Mouse (Mus musculus) hindbrain, embryonic 16.5 days (tissue): Measurements from ENCODE around the gene Gapdh. TPM values are rescaled to one million over a fixed set of nuclear protein-coding genes. Genes with fewer than 3 reads are reported as not detected.

Source experiments
- ATAC-seq: fragments of 200-750 bp; cut with Nextera tagmentation; 2 replicates; pipeline ENCODE4 v1.8.0; 2017; ENCODE audit warnings: moderate TSS enrichment, moderate library complexity
- H3K27ac ChIP-seq: fragments of 300-500 bp; sonication (generic); 2 replicates; pipeline ENCODE4 v1.5.1; 2014; ENCODE audit warnings: low read depth, mild to moderate bottlenecking, control low read depth, low read length, moderate library complexity
- H3K27me3 ChIP-seq: fragments of 300-500 bp; sonication (generic); replicated peaks from 2 replicates; pipeline ENCODE4 v1.6.1; 2014; ENCODE audit warnings: low read length; ENCODE audit not compliant: control insufficient read depth, insufficient read depth
- H3K36me3 ChIP-seq: fragments of 300-500 bp; sonication (generic); 2 replicates; pipeline ENCODE4 v1.6.1; 2014; ENCODE audit warnings: mild to moderate bottlenecking, low read length, moderate library complexity, mixed read lengths; ENCODE audit not compliant: control insufficient read depth, insufficient read depth
- H3K4me1 ChIP-seq: fragments of 300-500 bp; sonication (generic); 2 replicates; pipeline ENCODE4 v1.6.1; 2014; ENCODE audit warnings: low read depth, low read length; ENCODE audit not compliant: control insufficient read depth, insufficient read depth
- H3K4me2 ChIP-seq: fragments of 300-500 bp; sonication (generic); 2 replicates; pipeline ENCODE4 v1.6.1; 2014; ENCODE audit warnings: mild to moderate bottlenecking, low read length, control low read depth, moderate library complexity
- H3K4me3 ChIP-seq: fragments of 300-500 bp; sonication (generic); 2 replicates; pipeline ENCODE4 v1.5.1; 2014; ENCODE audit warnings: mild to moderate bottlenecking, low read length, control low read depth, moderate library complexity
- H3K9ac ChIP-seq: fragments of 300-500 bp; sonication (generic); 2 replicates; pipeline ENCODE4 v1.6.1; 2014; ENCODE audit warnings: low read depth, mild to moderate bottlenecking, control low read depth, low read length, moderate library complexity
- H3K9me3 ChIP-seq: fragments of 300-500 bp; sonication (generic); 2 replicates; pipeline ENCODE4 v1.6.1; 2014; ENCODE audit warnings: mild to moderate bottlenecking, low read length, moderate library complexity; ENCODE audit not compliant: control insufficient read depth
- WGBS: fragments of 180-500 bp; shearing (Covaris S2); extraction: QIAGEN DNeasy Blood & Tissue Kit; methylation state at CpG from one replicate; pipeline ENCODE4 v1.1.7; 2014; 5-methylcytosine and 5-hydroxymethylcytosine counted together
- polyA plus RNA-seq: library from polyadenylated mRNA; unstranded; fragments of >200 nt; fragmentation: Nextera tagmentation; extraction: Ambion mirVana; gene quantifications from 2 replicates; pipeline ENCODE4 v1.2.1, GENCODE M21; 2015

Gene Gapdh
- polyA plus RNA-seq, 1 experiment from 2014 or later: 1,587 TPM

- Histone ChIP-seq H3K27me3 (no peaks in the 10 kb centered on the region), H3K9me3 (no peaks in the 10 kb centered on the region), H3K4me2 (no peak overlapping the region), H3K4me3 (no peak overlapping the region), H3K27ac (no peak overlapping the region), H3K4me1 (peaks cover 3% of the 10 kb centered on the region; the same call in 1 of the 2 replicates), H3K9ac (no peak overlapping the region), H3K36me3 (peaks cover 27% of the 10 kb centered on the region)
- no peak for ATAC-seq
- WGBS: 86% methylated on average over 8 of the region's 8 CpGs
Observed at GRCm38 (mm10) chr6:125155262-125155661, 11.0 kb downstream of the Gapdh start.

- Histone ChIP-seq H3K27ac (no peak overlapping the region), H3K27me3 (no peaks in the 10 kb centered on the region), H3K4me2 (no peak overlapping the region), H3K36me3 (peaks cover 27% of the 10 kb centered on the region), H3K9me3 (no peaks in the 10 kb centered on the region), H3K9ac (no peak overlapping the region), H3K4me3 (no peak overlapping the region), H3K4me1 (peaks cover 6% of the 10 kb centered on the region; the same call in 1 of the 2 replicates)
- ATAC-seq: no peak
Observed at GRCm38 (mm10) chr6:125154550-125154949, 11.7 kb downstream of the Gapdh start.

GRCm38 (mm10) chr6:125153682-125154081 is 12.6 kb downstream of the Gapdh start:
- Histone ChIP-seq H3K4me2 (no peak overlapping the region), H3K9me3 (no peaks in the 10 kb centered on the region), H3K27ac (no peak overlapping the region), H3K9ac (no peak overlapping the region), H3K4me1 (peaks cover 15% of the 10 kb centered on the region), H3K27me3 (no peaks in the 10 kb centered on the region), H3K4me3 (no peak overlapping the region), H3K36me3 (peaks cover 25% of the 10 kb centered on the region)
- ATAC-seq: no peak
- WGBS: 90% methylated on average over 4 of the region's 4 CpGs

- H3K4me2 ChIP-seq: no peak overlapping the region
- H3K9me3 ChIP-seq: no peaks in the 10 kb centered on the region
- no peak overlapping the region for H3K27ac ChIP-seq
- H3K9ac ChIP-seq: no peak overlapping the region
- no peak for ATAC-seq
- peaks cover 25% of the 10 kb centered on the region for H3K36me3 ChIP-seq
- no peaks in the 10 kb centered on the region for H3K27me3 ChIP-seq
- H3K4me1 ChIP-seq: peaks cover 22% of the 10 kb centered on the region
- whole genome bisulfite sequencing: 85% methylated on average over 5 of the region's 5 CpGs
- H3K4me3 ChIP-seq: no peak overlapping the region
Observed at GRCm38 (mm10) chr6:125153018-125153389, 13.3 kb downstream of the Gapdh start.

- no peaks in the 10 kb centered on the region for H3K9me3 ChIP-seq
- no peak overlapping the region for H3K4me3 ChIP-seq
- no peak overlapping the region for H3K27ac ChIP-seq
- no peak overlapping the region for H3K9ac ChIP-seq
- no peak overlapping the region for H3K4me2 ChIP-seq
- no peaks in the 10 kb centered on the region for H3K27me3 ChIP-seq
- H3K36me3 ChIP-seq: peaks cover 22% of the 10 kb centered on the region
- H3K4me1 ChIP-seq: peaks cover 27% of the 10 kb centered on the region
- ATAC-seq: no peak
- 81% methylated on average over 22 of the region's 22 CpGs for WGBS
Observed at GRCm38 (mm10) chr6:125152212-125153017, 13.9 kb downstream of the Gapdh start.

- H3K27me3 ChIP-seq: no peaks in the 10 kb centered on the region
- peaks cover 42% of the 10 kb centered on the region for H3K4me1 ChIP-seq
- H3K4me3 ChIP-seq: no peak overlapping the region
- peaks cover 20% of the 10 kb centered on the region for H3K36me3 ChIP-seq
- H3K27ac ChIP-seq: peak overlapping the region; percentile 46
- no peaks in the 10 kb centered on the region for H3K9me3 ChIP-seq
- 50% methylated on average over 5 of the region's 7 CpGs for WGBS
- H3K4me2 ChIP-seq: no peak overlapping the region
- no peak for ATAC-seq
- peak overlapping the region; percentile 17; the same call in 1 of the 2 replicates for H3K9ac ChIP-seq
Observed at GRCm38 (mm10) chr6:125149569-125149950, 16.7 kb downstream of the Gapdh start.

- H3K9me3 ChIP-seq: no peaks in the 10 kb centered on the region
- no peak overlapping the region for H3K4me2 ChIP-seq
- H3K4me1 ChIP-seq: peaks cover 44% of the 10 kb centered on the region
- H3K4me3 ChIP-seq: no peak overlapping the region
- H3K9ac ChIP-seq: peak overlapping the region; percentile 35
- WGBS: 64% methylated on average over 16 of the region's 16 CpGs
- H3K36me3 ChIP-seq: peaks cover 19% of the 10 kb centered on the region
- no peaks in the 10 kb centered on the region for H3K27me3 ChIP-seq
- peak overlapping the region; percentile 61 for H3K27ac ChIP-seq
- ATAC-seq: no peak
Observed at GRCm38 (mm10) chr6:125148926-125149568, 17.2 kb downstream of the Gapdh start.

GRCm38 (mm10) chr6:125148251-125148925 is 17.9 kb downstream of the Gapdh start:
- Histone ChIP-seq H3K27me3 (no peaks in the 10 kb centered on the region), H3K4me2 (peak overlapping the region; percentile 31), H3K4me1 (peaks cover 44% of the 10 kb centered on the region), H3K9ac (peak overlapping the region; percentile 38), H3K36me3 (peaks cover 12% of the 10 kb centered on the region), H3K9me3 (no peaks in the 10 kb centered on the region), H3K27ac (peak overlapping the region; percentile 61), H3K4me3 (no peak overlapping the region)
- 69% methylated on average over 16 of the region's 18 CpGs for WGBS
- no peak for ATAC-seq

- Histone ChIP-seq H3K36me3 (peaks cover 9% of the 10 kb centered on the region), H3K4me3 (peak overlapping the region; percentile 79), H3K27me3 (no peaks in the 10 kb centered on the region), H3K9ac (peak overlapping the region; percentile 81), H3K4me2 (peak overlapping the region; percentile 80), H3K27ac (peak overlapping the region; percentile 41; the same call in 1 of the 2 replicates), H3K9me3 (no peaks in the 10 kb centered on the region), H3K4me1 (peaks cover 44% of the 10 kb centered on the region)
- WGBS: 35% methylated on average over 10 of the region's 10 CpGs
- no peak for ATAC-seq
Observed at GRCm38 (mm10) chr6:125147329-125147728, 18.9 kb downstream of the Gapdh start.
